Mouse (Mus musculus) midbrain, embryonic 15.5 days (tissue): Measurements from ENCODE around the gene Ankrd55. TPM values are rescaled to one million over a fixed set of nuclear protein-coding genes. Genes with fewer than 3 reads are reported as not detected.

ENCODE experiments used
- ATAC-seq: fragments of 200-750 bp; cut with Nextera tagmentation; replicated peaks from 2 replicates; pipeline ENCODE4 v1.8.0; 2017; ENCODE audit warnings: moderate TSS enrichment
- H3K27ac ChIP-seq: fragments of 300-500 bp; sonication (generic); 2 replicates; pipeline ENCODE4 v1.5.1; 2015; ENCODE audit warnings: mild to moderate bottlenecking, inconsistent platforms
- H3K27me3 ChIP-seq: fragments of 300-500 bp; sonication (generic); replicated peaks from 2 replicates; pipeline ENCODE4 v1.6.1; 2015; ENCODE audit warnings: inconsistent platforms
- H3K36me3 ChIP-seq: fragments of 300-500 bp; sonication (generic); replicated peaks from 2 replicates; pipeline ENCODE4 v1.6.1; 2015; ENCODE audit warnings: inconsistent platforms
- H3K4me1 ChIP-seq: fragments of 300-500 bp; sonication (generic); 2 replicates; pipeline ENCODE4 v1.6.1; 2015; ENCODE audit warnings: inconsistent platforms
- H3K4me2 ChIP-seq: fragments of 300-500 bp; sonication (generic); 2 replicates; pipeline ENCODE4 v1.6.1; 2015; ENCODE audit warnings: inconsistent platforms, mild to moderate bottlenecking, moderate library complexity
- H3K4me3 ChIP-seq: fragments of 300-500 bp; sonication (generic); 2 replicates; pipeline ENCODE4 v1.5.1; 2015; ENCODE audit warnings: mild to moderate bottlenecking, inconsistent platforms
- H3K9ac ChIP-seq: fragments of 300-500 bp; sonication (generic); 2 replicates; pipeline ENCODE4 v1.6.1; 2015; ENCODE audit warnings: mild to moderate bottlenecking, inconsistent platforms
- H3K9me3 ChIP-seq: fragments of 300-500 bp; sonication (generic); 2 replicates; pipeline ENCODE4 v1.6.1; 2016; ENCODE audit warnings: inconsistent platforms
- WGBS: fragments of 180-500 bp; shearing (Covaris S2); methylation state at CpG from one replicate; pipeline ENCODE4 v1.1.7; 2015; ENCODE audit warnings: mixed read lengths; 5-methylcytosine and 5-hydroxymethylcytosine counted together
- polyA plus RNA-seq: library from polyadenylated mRNA; unstranded; fragments of >200 nt; fragmentation: Nextera tagmentation; extraction: Ambion mirVana; gene quantifications from 2 replicates; pipeline ENCODE4 v1.2.1, GENCODE M21; 2015

Ankrd55 gene
- polyA plus RNA-seq, 1 experiment from 2014 or later, result 8.9 TPM

- Histone ChIP-seq H3K9me3 (no peaks in the 10 kb centered on the region), H3K9ac (no peak overlapping the region), H3K4me1 (no peaks in the 10 kb centered on the region), H3K4me3 (no peak overlapping the region), H3K36me3 (no peaks in the 10 kb centered on the region), H3K27me3 (no peaks in the 10 kb centered on the region), H3K4me2 (no peak overlapping the region), H3K27ac (no peak overlapping the region)
- ATAC-seq, result no peak
- WGBS, result 86% methylated on average over 5 of the region's 5 CpGs
Observed at GRCm38 (mm10) chr13:112387279-112387678, 99.0 kb downstream of the Ankrd55 start.

GRCm38 (mm10) chr13:112388176-112388575 lies 99.9 kb downstream of the Ankrd55 start:
- no peaks in the 10 kb centered on the region for H3K4me1 ChIP-seq
- no peak overlapping the region for H3K27ac ChIP-seq
- no peaks in the 10 kb centered on the region for H3K9me3 ChIP-seq
- no peaks in the 10 kb centered on the region for H3K36me3 ChIP-seq
- no peak for ATAC-seq
- 78% methylated on average over 3 of the region's 3 CpGs for WGBS
- H3K4me2 ChIP-seq, result no peak overlapping the region
- no peaks in the 10 kb centered on the region for H3K27me3 ChIP-seq
- no peak overlapping the region for H3K4me3 ChIP-seq
- no peak overlapping the region for H3K9ac ChIP-seq

- Histone ChIP-seq H3K27ac (no peak overlapping the region), H3K4me1 (no peaks in the 10 kb centered on the region), H3K4me2 (no peak overlapping the region), H3K4me3 (no peak overlapping the region), H3K9ac (no peak overlapping the region), H3K27me3 (no peaks in the 10 kb centered on the region), H3K9me3 (no peaks in the 10 kb centered on the region), H3K36me3 (no peaks in the 10 kb centered on the region)
- ATAC-seq, result no peak
- WGBS, result 95% methylated on average over 1 of the region's 1 CpGs
Observed at GRCm38 (mm10) chr13:112390206-112390605, 102.0 kb downstream of the Ankrd55 start.

GRCm38 (mm10) chr13:112391354-112391753 lies 103.1 kb downstream of the Ankrd55 start:
- H3K4me3 ChIP-seq, result no peak overlapping the region
- H3K9ac ChIP-seq, result no peak overlapping the region
- no peaks in the 10 kb centered on the region for H3K4me1 ChIP-seq
- H3K9me3 ChIP-seq, result no peaks in the 10 kb centered on the region
- 81% methylated on average over 3 of the region's 3 CpGs for WGBS
- ATAC-seq, result no peak
- no peak overlapping the region for H3K27ac ChIP-seq
- H3K4me2 ChIP-seq, result no peak overlapping the region
- H3K36me3 ChIP-seq, result no peaks in the 10 kb centered on the region
- no peaks in the 10 kb centered on the region for H3K27me3 ChIP-seq

GRCm38 (mm10) chr13:112393356-112393755 lies 105.1 kb downstream of the Ankrd55 start:
- Histone ChIP-seq H3K27ac (no peak overlapping the region), H3K4me1 (no peaks in the 10 kb centered on the region), H3K9ac (no peak overlapping the region), H3K36me3 (no peaks in the 10 kb centered on the region), H3K4me3 (no peak overlapping the region), H3K4me2 (no peak overlapping the region), H3K9me3 (no peaks in the 10 kb centered on the region), H3K27me3 (no peaks in the 10 kb centered on the region)
- 94% methylated on average over 2 of the region's 2 CpGs for WGBS
- no peak for ATAC-seq

- ATAC-seq, result no peak
- Histone ChIP-seq H3K4me1 (no peaks in the 10 kb centered on the region), H3K9me3 (no peaks in the 10 kb centered on the region), H3K36me3 (no peaks in the 10 kb centered on the region), H3K27me3 (no peaks in the 10 kb centered on the region), H3K4me3 (no peak overlapping the region), H3K4me2 (no peak overlapping the region), H3K27ac (no peak overlapping the region), H3K9ac (no peak overlapping the region)
- 81% methylated on average over 9 of the region's 9 CpGs for WGBS
Observed at GRCm38 (mm10) chr13:112394271-112394670, 106.0 kb downstream of the Ankrd55 start.

GRCm38 (mm10) chr13:112404723-112405122 lies 116.5 kb downstream of the Ankrd55 start:
- no peaks in the 10 kb centered on the region for H3K36me3 ChIP-seq
- no peak overlapping the region for H3K9ac ChIP-seq
- 90% methylated on average over 3 of the region's 3 CpGs for WGBS
- no peaks in the 10 kb centered on the region for H3K27me3 ChIP-seq
- no peaks in the 10 kb centered on the region for H3K4me1 ChIP-seq
- H3K4me3 ChIP-seq, result no peak overlapping the region
- no peaks in the 10 kb centered on the region for H3K9me3 ChIP-seq
- H3K4me2 ChIP-seq, result no peak overlapping the region
- ATAC-seq, result no peak
- H3K27ac ChIP-seq, result no peak overlapping the region

- Histone ChIP-seq H3K9me3 (no peaks in the 10 kb centered on the region), H3K4me1 (no peaks in the 10 kb centered on the region), H3K27ac (no peak overlapping the region), H3K4me3 (no peak overlapping the region), H3K4me2 (no peak overlapping the region), H3K27me3 (no peaks in the 10 kb centered on the region), H3K9ac (no peak overlapping the region), H3K36me3 (no peaks in the 10 kb centered on the region)
- no peak for ATAC-seq
- 77% methylated on average over 1 of the region's 1 CpGs for WGBS
Observed at GRCm38 (mm10) chr13:112405184-112405583, 116.9 kb downstream of the Ankrd55 start.

GRCm38 (mm10) chr13:112406618-112407017 lies 118.4 kb downstream of the Ankrd55 start:
- H3K27me3 ChIP-seq, result no peaks in the 10 kb centered on the region
- no peak overlapping the region for H3K27ac ChIP-seq
- no peaks in the 10 kb centered on the region for H3K36me3 ChIP-seq
- H3K4me1 ChIP-seq, result no peaks in the 10 kb centered on the region
- no peak overlapping the region for H3K4me2 ChIP-seq
- H3K9ac ChIP-seq, result no peak overlapping the region
- no peak overlapping the region for H3K4me3 ChIP-seq
- ATAC-seq, result no peak
- H3K9me3 ChIP-seq, result no peaks in the 10 kb centered on the region
- WGBS, result 84% methylated on average over 2 of the region's 2 CpGs

GRCm38 (mm10) chr13:112407181-112407700 lies 119.0 kb downstream of the Ankrd55 start:
- Histone ChIP-seq H3K27me3 (no peaks in the 10 kb centered on the region), H3K4me1 (no peaks in the 10 kb centered on the region), H3K4me3 (no peak overlapping the region), H3K9me3 (no peaks in the 10 kb centered on the region), H3K9ac (no peak overlapping the region), H3K4me2 (no peak overlapping the region), H3K36me3 (no peaks in the 10 kb centered on the region), H3K27ac (no peak overlapping the region)
- 92% methylated on average over 3 of the region's 3 CpGs for WGBS
- no peak for ATAC-seq

- Histone ChIP-seq H3K36me3 (no peaks in the 10 kb centered on the region), H3K27ac (no peak overlapping the region), H3K4me3 (no peak overlapping the region), H3K9ac (no peak overlapping the region), H3K4me1 (no peaks in the 10 kb centered on the region), H3K27me3 (no peaks in the 10 kb centered on the region), H3K9me3 (no peaks in the 10 kb centered on the region), H3K4me2 (no peak overlapping the region)
- WGBS, result 89% methylated on average over 9 of the region's 9 CpGs
- ATAC-seq, result no peak
Observed at GRCm38 (mm10) chr13:112407776-112408490, 119.7 kb downstream of the Ankrd55 start.

- 85% methylated on average over 4 of the region's 4 CpGs for WGBS
- no peak for ATAC-seq
- Histone ChIP-seq H3K4me3 (no peak overlapping the region), H3K27ac (no peak overlapping the region), H3K9me3 (no peaks in the 10 kb centered on the region), H3K36me3 (no peaks in the 10 kb centered on the region), H3K9ac (no peak overlapping the region), H3K27me3 (no peaks in the 10 kb centered on the region), H3K4me1 (no peaks in the 10 kb centered on the region), H3K4me2 (no peak overlapping the region)
Observed at GRCm38 (mm10) chr13:112408701-112409100, 120.5 kb downstream of the Ankrd55 start.

GRCm38 (mm10) chr13:112409331-112409730 lies 121.1 kb downstream of the Ankrd55 start:
- no peak for ATAC-seq
- H3K9ac ChIP-seq, result no peak overlapping the region
- no peak overlapping the region for H3K27ac ChIP-seq
- no peak overlapping the region for H3K4me2 ChIP-seq
- no peaks in the 10 kb centered on the region for H3K4me1 ChIP-seq
- WGBS, result 95% methylated on average over 2 of the region's 2 CpGs
- no peaks in the 10 kb centered on the region for H3K27me3 ChIP-seq
- no peaks in the 10 kb centered on the region for H3K36me3 ChIP-seq
- no peaks in the 10 kb centered on the region for H3K9me3 ChIP-seq
- H3K4me3 ChIP-seq, result no peak overlapping the region
